13 mouse cellular contexts compared by ENCODE assay signal in genomic region chr2:18860686-18861085, GRCm38 (mm10).
DNase-seq lines count a peak whose midpoint lies in the region; ATAC-seq lines count a peak whose summit lies in the region.
"Had no signal": no experiment of that assay in that cellular context is flagged by ENCODE, and none has a peak within 500 bp of the region (broad histone marks: within the 10 kb centered on the region; RNA-seq: fewer than 3 reads in every experiment).

No protein-coding gene starts in this region.

- no peak overlapping the region for H3K4me3 ChIP-seq in heart, embryonic 16.5 days (ENCODE audit: low read length)
- H3K4me3 ChIP-seq: myocyte had no signal

- peak overlapping the region; percentile 31; the same call in 1 of the 2 replicates for H3K4me2 ChIP-seq in heart, embryonic 16.5 days (ENCODE audit: low read depth, low read length)

- no peaks in the 10 kb centered on the region; the same call in none of the 2 replicates for H3K36me3 ChIP-seq in heart, embryonic 16.5 days (ENCODE audit: control insufficient read depth, insufficient read depth)

- no peak overlapping the region for H3K9ac ChIP-seq in heart, embryonic 16.5 days (ENCODE audit: low read length)

- H3K27me3 ChIP-seq in heart, embryonic 16.5 days (ENCODE audit: control insufficient read depth, insufficient read depth, low read length), result no peaks in the 10 kb centered on the region

- peaks cover 4% of the 10 kb centered on the region; the same call in 1 of the 2 replicates for H3K4me1 ChIP-seq in heart, embryonic 16.5 days (ENCODE audit: control insufficient read depth, insufficient read depth, low read length)

- no peaks in the 10 kb centered on the region for H3K9me3 ChIP-seq in heart, embryonic 16.5 days (replicated peaks; ENCODE audit: control insufficient read depth, low read length)

- no peak for DNase-seq in heart, postnatal 25 days (ENCODE audit: low spot score)
- DNase-seq in R1 (ENCODE audit: low read depth, low spot score), result peak; percentile 44
- DNase-seq in cerebellum, postnatal 14 days, result peak; percentile 83 to 84
- DNase-seq in forelimb bud, embryonic 11.5 days (ENCODE audit: low read depth, low spot score), result peak; percentile 26
- no peak for DNase-seq in layer of hippocampus, adult 9-11 months
- no peak for DNase-seq in kidney, postnatal 36 days
- DNase-seq: kidney, adult 11 months; lung, adult 2 months; right cerebral cortex, postnatal 4 days had no signal

- intact Hi-C loops in heart, postnatal 25 days (cut with DNase I), result loop anchor here (10.0 kb wide), 1 partner anchor 476 kb away; no protein-coding TSS in a partner anchor

- 45% methylated on average over 9 of the region's 9 CpGs for WGBS in heart, embryonic 16.5 days

- no peak overlapping the region for H3K27ac ChIP-seq in heart, embryonic 16.5 days (ENCODE audit: low read length)

- ATAC-seq in heart, embryonic 16.5 days (replicated peaks; ENCODE audit: extremely low read depth, insufficient read depth, low FRiP score), result no peak
- no peak for ATAC-seq in megakaryocyte progenitor cell, adult 5-6 weeks (replicated peaks; ENCODE audit: poor library complexity)
- ATAC-seq: activated CD4-positive, CD25-positive, alpha-beta regulatory T cell, adult 4 months had no signal

Comparison
In these comparisons a context has a peak if more than half of its experiments do, and no peak if none do; other contexts are left out.
1. DNase-seq: peak in R1 (single experiment), cerebellum, postnatal 14 days (2 of 2) and forelimb bud, embryonic 11.5 days (single experiment); none in heart, postnatal 25 days (single experiment), layer of hippocampus, adult 9-11 months (single experiment) and kidney, postnatal 36 days (0 of 2).